Mouse (Mus musculus) brain, embryonic 18.5 days (tissue): ENCODE data around the gene Acaa1a.

ENCODE experiments used
- DNase-seq: peaks from one replicate; pipeline ENCODE4 v3.0.0-alpha.2; 2012; ENCODE audit warnings: low read depth, low spot score

Acaa1a gene

GRCm38 (mm10) chr9:119388956-119389355 is 49.5 kb downstream of the Acaa1a start:
- DNase-seq, result no peak

DNA sequence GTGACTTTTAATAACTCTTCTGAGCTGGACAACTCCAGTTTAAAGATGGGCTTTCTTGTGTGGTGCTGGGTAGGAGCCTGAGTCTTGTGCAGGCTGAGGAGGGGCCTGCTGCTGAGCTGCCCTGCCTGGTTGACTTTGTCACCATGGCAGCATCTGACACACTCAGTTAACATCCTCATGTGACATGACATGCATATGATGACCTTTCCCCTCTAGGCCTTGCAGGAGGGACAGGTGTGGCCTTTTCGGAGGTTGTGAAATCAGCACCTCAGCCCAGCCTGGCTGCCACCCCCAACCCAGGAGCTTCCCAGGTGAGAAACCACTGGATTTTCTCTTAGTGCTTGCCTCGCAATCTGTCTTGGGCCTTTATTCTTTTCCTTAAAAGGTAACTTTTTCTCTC is 50.7 kb downstream of the Acaa1a start:
- DNase-seq, result no peak

- DNase-seq, result no peak
Measured at GRCm38 (mm10) chr9:119394808-119395207, 55.3 kb downstream of the Acaa1a start.
